7 mouse cellular contexts compared by ENCODE assay signal in the genomic region with DNA sequence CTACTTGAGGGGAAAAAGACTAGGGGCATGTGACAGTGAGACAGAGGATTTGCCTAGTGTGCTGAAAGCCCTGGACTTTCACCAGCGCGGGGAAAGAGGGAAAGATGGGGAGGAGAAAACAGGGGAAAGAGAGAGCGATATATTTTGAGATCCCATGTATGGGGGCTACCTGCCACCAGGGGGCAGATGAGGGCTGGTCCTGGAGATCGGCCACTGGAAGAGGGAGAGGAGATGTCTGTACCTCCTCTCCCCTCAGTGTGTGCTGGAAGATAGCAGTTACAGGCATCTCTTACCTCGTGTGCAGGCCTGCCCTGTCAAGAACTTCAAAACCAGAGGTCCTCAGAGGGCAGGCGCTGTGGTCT.
DNase-seq lines count a peak whose midpoint lies in the region; ATAC-seq lines count a peak whose summit lies in the region.

No protein-coding gene starts in this region.

- H3K9me3 ChIP-seq in limb, embryonic 11.5 days (ENCODE audit: control insufficient read depth, low read length): no peaks in the 10 kb centered on the region
- peaks cover 5% of the 10 kb centered on the region; the same call in 1 of the 2 replicates for H3K9me3 ChIP-seq in midbrain, embryonic 12.5 days

- H3K9ac ChIP-seq in limb, embryonic 11.5 days (ENCODE audit: low read length): peak overlapping the region; percentile 45; the same call in 1 of the 2 replicates
- H3K9ac ChIP-seq in midbrain, embryonic 12.5 days (replicated peaks): peak overlapping the region; percentile 54; the same call in 1 of the 2 replicates

- H3K27ac ChIP-seq in limb, embryonic 11.5 days (replicated peaks; ENCODE audit: low read depth, low read length): no peak overlapping the region
- no peak overlapping the region for H3K27ac ChIP-seq in midbrain, embryonic 12.5 days (replicated peaks)

- peak overlapping the region; percentile 21 for H3K4me3 ChIP-seq in limb, embryonic 11.5 days (ENCODE audit: low read depth, low read length)
- peak overlapping the region; percentile 25 for H3K4me3 ChIP-seq in midbrain, embryonic 12.5 days

- 2% methylated on average over 6 of the region's 6 CpGs for WGBS in limb, embryonic 11.5 days
- 3% methylated on average over 6 of the region's 6 CpGs for WGBS in midbrain, embryonic 12.5 days

- peak; percentile 82 for ATAC-seq in inflammation-experienced regulatory T-cells, adult 6 months
- peak; percentile 49; the same call in 1 of the 2 replicates for ATAC-seq in limb, embryonic 11.5 days (ENCODE audit: insufficient number of reproducible peaks, low FRiP score, low TSS enrichment, low read depth)
- peak; percentile 78 for ATAC-seq in midbrain, embryonic 12.5 days (ENCODE audit: low FRiP score, low read depth)

- H3K4me1 ChIP-seq in limb, embryonic 11.5 days (ENCODE audit: control insufficient read depth, insufficient read depth, low read length): peaks cover 4% of the 10 kb centered on the region; the same call in 1 of the 2 replicates
- peaks cover 17% of the 10 kb centered on the region for H3K4me1 ChIP-seq in midbrain, embryonic 12.5 days

- no peaks in the 10 kb centered on the region for H3K36me3 ChIP-seq in limb, embryonic 11.5 days (ENCODE audit: control insufficient read depth, insufficient read depth, low read length)
- H3K36me3 ChIP-seq in midbrain, embryonic 12.5 days: no peaks in the 10 kb centered on the region

- peak; percentile 72 for DNase-seq in adipocyte (ENCODE audit: low spot score)
- DNase-seq in cerebellum, postnatal 25 days: peak; percentile 59 to 80
- DNase-seq in gastrocnemius, adult 8-10 months (ENCODE audit: low spot score in 2 of 2): peak; percentile 23 to 33
- peak; percentile 89 for DNase-seq in limb, embryonic 11.5 days (ENCODE audit: low spot score)
- DNase-seq in skeletal muscle tissue, adult 2 months (ENCODE audit: low read depth, low spot score): peak; percentile 39

- peak overlapping the region; percentile 51 for H3K4me2 ChIP-seq in limb, embryonic 11.5 days (ENCODE audit: low read depth, severe bottlenecking)
- peak overlapping the region; percentile 50 for H3K4me2 ChIP-seq in midbrain, embryonic 12.5 days (replicated peaks)

- no peaks in the 10 kb centered on the region for H3K27me3 ChIP-seq in limb, embryonic 11.5 days (ENCODE audit: control insufficient read depth, insufficient read depth, low read length)
- H3K27me3 ChIP-seq in midbrain, embryonic 12.5 days: peaks cover 3% of the 10 kb centered on the region

Comparison
In these comparisons a context has a peak if more than half of its experiments do, and no peak if none do; other contexts are left out.
1. DNase-seq: peak in every context shown above with its lines; median percentile 89 in limb, embryonic 11.5 days; 72 in adipocyte; 70 in cerebellum, postnatal 25 days; 39 in skeletal muscle tissue, adult 2 months; 28 in gastrocnemius, adult 8-10 months.